8 mouse cellular contexts compared by ENCODE assay signal in genomic region chr16:21995304-21995703, GRCm38 (mm10). TPM values are rescaled to one million over a fixed set of nuclear protein-coding genes. Genes with fewer than 3 reads are reported as not detected.
A peak's percentile ranks its signal among the peaks of the same experiment; 100 is the strongest.
DNase-seq lines count a peak whose midpoint lies in the region; ATAC-seq lines count a peak whose summit lies in the region.

Gene Liph (minus strand): TSS chr16:21995663.

- peak within 1 kb of the TSS; percentile 54 for H3K9ac ChIP-seq in liver, embryonic 13.5 days

- no peaks in the 10 kb centered on the region for H3K27me3 ChIP-seq in liver, embryonic 13.5 days

- DNase-seq in right cerebral cortex, postnatal 14 days = peak; percentile 15
- no peak for DNase-seq in right cerebral cortex, postnatal 36 days (ENCODE audit: low spot score in 2 of 2)
- DNase-seq in fat pad, adult 2 months (ENCODE audit: extremely low read depth, low read depth, low spot score) = peak; percentile 73
- peak; percentile 32 for DNase-seq in liver, embryonic 13.5 days
- no peak for DNase-seq in layer of hippocampus, postnatal 25 days (ENCODE audit: extremely low spot score in 1 of 2, low spot score in 1 of 2)
- no peak for DNase-seq in left cerebral cortex, adult 11 months (ENCODE audit: low spot score)

- no peaks in the 10 kb centered on the region for H3K36me3 ChIP-seq in liver, embryonic 13.5 days

- peak within 1 kb of the TSS; percentile 33 for H3K4me3 ChIP-seq in liver, embryonic 13.5 days (replicated peaks)

- WGBS in liver, embryonic 13.5 days (ENCODE audit: insufficient replicate concordance) = 18% methylated on average over 16 of the region's 16 CpGs

- H3K4me1 ChIP-seq in liver, embryonic 13.5 days (replicated peaks) = peaks cover 38% of the 10 kb centered on the region

- H3K9me3 ChIP-seq in liver, embryonic 13.5 days (replicated peaks) = no peaks in the 10 kb centered on the region

- peak; percentile 54 for ATAC-seq in inflammation-experienced regulatory T-cells, adult 6 months
- no peak for ATAC-seq in liver, embryonic 13.5 days (ENCODE audit: low read depth)
- ATAC-seq in monocyte, adult 5-6 weeks (replicated peaks; ENCODE audit: insufficient number of reproducible peaks, low FRiP score, low TSS enrichment, poor library complexity, severe bottlenecking) = 0 out of 2 replicates have a peak, but pooled peaks have one; percentile 43

- H3K4me2 ChIP-seq in liver, embryonic 13.5 days = peak within 1 kb of the TSS; percentile 58

- peak within 1 kb of the TSS; percentile 87 for H3K27ac ChIP-seq in liver, embryonic 13.5 days

RNA-seq across cellular contexts. Expression of gene Liph, which starts in this region (rescaled TPM):
- polyA plus RNA-seq in inflammation-experienced regulatory T-cells, adult 6 months (2017; shearing (Covaris generic)) = under 1 TPM in 2 of 3 experiments, not detected in 1; 0.16 to 0.84 TPM
- polyA plus RNA-seq in liver, embryonic 13.5 days (2015; fragmentation: Nextera tagmentation; extraction: Ambion mirVana) = 1.3 and 1.8 TPM in 2 replicates
- total RNA-seq in monocyte, adult 5-6 weeks (2017) = not detected in 3 replicates
- under 1 TPM; 0.31 to 0.34 TPM for total RNA-seq in layer of hippocampus, postnatal 25 days (2021)

Comparison
In these comparisons a context has a peak if more than half of its experiments do, and no peak if none do; other contexts are left out.
1. DNase-seq: peak in right cerebral cortex, postnatal 14 days (single experiment), fat pad, adult 2 months (single experiment) and liver, embryonic 13.5 days (single experiment); none in right cerebral cortex, postnatal 36 days (0 of 2), layer of hippocampus, postnatal 25 days (0 of 2) and left cerebral cortex, adult 11 months (single experiment).
2. Peak in ATAC-seq in inflammation-experienced regulatory T-cells, adult 6 months; RNA of the gene not detected or under 1 TPM.
3. Peak in ATAC-seq in monocyte, adult 5-6 weeks; RNA of the gene not detected or under 1 TPM.